Mouse (Mus musculus): Measurements from ENCODE around the gene Trappc6b. TPM values are rescaled to one million over a fixed set of nuclear protein-coding genes. Genes with fewer than 3 reads are reported as not detected.

Trappc6b gene
- total RNA-seq, 1 experiment from 2014 or later = 131 TPM

Other genes starting within 250 kb of the Trappc6b start
- 20.5 to 28.1 TPM (median 24.5 TPM) in 3 replicates for gene Sec23a, start 49.5 kb downstream of the Trappc6b start, total RNA-seq (2017)
- gene Gemin2, start 48.1 kb downstream of the Trappc6b start, total RNA-seq (2017) = 5.1 to 8.0 TPM (median 7.8 TPM) in 3 replicates
- 109 to 145 TPM (median 133 TPM) in 3 replicates for gene Pnn, start 5.4 kb upstream of the Trappc6b start, total RNA-seq (2017)
- gene Mia2, start 34.3 kb upstream of the Trappc6b start, total RNA-seq (2017) = 299 to 323 TPM (median 303 TPM) in 3 replicates
- 49.2 to 104 TPM (median 82.1 TPM) in 3 replicates for gene Fbxo33, start 158.3 kb upstream of the Trappc6b start, total RNA-seq (2017)